Mouse (Mus musculus): ENCODE data around the gene She.

Gene She

GRCm38 (mm10) chr3:89887582-89888230, 56.5 kb downstream of the She start:
- no peak for DNase-seq

DNA sequence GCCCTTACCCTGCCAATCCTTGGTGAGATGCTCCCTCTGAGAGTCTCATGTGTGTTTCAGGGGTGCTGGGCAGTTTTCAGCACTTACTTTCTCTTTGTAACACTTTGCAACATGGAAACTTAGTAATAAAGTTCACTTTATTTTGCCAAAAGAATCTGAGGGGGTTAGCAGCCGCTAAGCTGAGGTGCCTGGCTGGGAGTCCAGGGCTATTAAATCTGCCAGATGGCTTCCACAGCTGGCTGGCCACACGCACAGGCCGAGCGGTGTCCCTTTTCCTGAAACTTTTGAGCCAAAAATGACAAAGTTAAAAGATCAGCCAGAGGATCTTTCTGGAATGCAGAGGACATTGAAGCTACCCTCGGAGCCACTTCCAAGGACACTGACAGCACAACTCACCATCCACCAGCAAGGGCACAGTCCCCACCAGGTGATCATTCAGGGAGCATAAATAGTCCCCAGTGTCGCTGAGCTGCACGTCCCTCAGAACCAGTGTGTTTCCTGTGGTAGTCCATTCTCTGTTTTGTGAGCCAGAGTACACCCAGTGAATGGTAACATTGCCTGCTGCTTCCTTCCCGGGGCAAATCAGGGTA, 58.8 kb downstream of the She start:
- DNase-seq, result no peak

DNA sequence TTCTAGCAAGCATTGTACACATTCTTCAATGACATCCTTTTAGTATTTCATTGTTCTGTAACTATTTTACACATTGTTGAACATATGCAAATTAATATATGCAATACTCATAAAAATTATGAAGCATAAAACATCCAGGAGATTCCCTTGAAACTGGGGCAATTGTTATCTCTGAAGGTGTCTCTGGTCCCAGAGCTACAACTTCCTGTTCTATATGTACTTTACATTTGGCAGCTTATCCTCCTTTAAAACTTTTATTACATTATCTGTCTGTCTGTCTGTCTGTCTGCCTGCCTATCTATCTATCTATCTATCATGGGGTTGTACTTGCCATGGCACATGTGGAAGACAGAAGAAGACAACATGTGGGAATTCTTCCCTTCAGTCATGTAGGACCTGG, 60.5 kb downstream of the She start:
- no peak for DNase-seq

- no peak for DNase-seq
These were observed 61.4 kb downstream of the She start for GRCm38 (mm10) chr3:89892517-89893106.

DNA sequence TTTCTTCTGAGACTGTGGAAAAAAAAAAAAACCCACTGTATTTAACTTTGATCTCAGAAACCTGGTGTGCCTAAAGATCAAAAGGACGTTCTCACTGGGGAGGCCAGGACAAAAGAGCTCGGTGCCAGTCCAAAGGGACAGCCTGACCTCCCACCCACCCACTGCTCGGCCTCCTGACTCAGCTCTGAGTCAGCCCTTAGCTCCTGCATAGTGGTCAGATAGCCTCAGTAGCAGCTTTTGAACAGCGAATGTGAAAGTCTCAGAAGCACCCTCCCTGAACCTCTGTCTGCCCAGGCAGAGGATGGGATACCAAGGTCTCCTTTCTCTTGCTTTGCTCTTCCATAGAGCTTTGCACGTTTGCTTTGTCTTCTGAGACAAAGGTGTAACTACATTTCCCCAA, 65.4 kb downstream of the She start:
- DNase-seq, result no peak

GRCm38 (mm10) chr3:89897204-89897796, 66.1 kb downstream of the She start:
- DNase-seq, result no peak

DNA sequence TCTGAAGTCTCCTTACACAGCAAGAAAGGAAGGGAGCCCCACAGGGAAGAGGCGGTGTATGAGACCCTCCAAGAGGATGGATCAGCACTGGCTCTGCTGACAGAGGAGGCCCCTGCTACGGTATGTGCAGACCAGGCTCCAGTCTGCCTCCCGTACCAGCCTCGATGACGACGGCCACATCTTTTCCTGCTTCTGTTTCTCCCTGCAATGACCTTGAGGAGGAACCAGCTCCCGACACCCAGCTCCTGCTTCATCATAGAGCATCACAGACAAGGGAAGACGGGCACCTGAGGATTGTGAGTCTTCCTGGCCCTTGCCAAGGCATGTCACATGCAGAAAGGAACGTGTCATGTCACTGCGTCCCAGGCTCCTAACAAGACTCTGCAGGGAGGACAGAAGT, 66.8 kb downstream of the She start:
- no peak for DNase-seq

DNA sequence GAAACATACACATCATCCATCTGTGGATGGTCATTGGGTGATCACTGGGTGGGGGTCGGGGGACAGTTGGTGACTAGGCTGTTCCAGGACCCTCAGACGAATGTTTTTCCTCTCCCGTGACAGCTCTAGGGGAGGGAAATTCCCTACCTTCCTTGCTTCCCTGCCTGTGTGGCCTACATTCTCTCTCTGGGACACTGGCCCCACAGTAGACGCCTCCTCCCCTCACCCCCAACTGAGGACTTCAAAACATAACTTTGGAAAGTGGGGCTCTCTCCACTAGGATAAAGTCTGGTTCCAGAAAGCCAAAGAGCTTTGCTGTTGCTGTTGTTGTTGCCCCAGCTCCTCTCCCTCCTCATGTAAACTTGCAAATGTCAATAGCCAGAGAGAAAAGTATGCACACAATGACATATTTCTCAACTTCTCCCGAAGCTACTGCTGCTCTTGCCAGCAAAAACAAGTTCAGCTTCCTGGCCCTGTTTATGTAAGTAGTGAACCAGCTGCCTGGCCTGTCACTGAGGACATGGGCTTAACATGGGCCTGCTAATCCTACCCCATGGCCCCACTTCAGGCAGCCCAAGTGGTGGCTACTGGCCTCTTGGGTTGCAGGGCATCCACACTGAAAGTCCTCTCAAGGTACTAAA, 67.8 kb downstream of the She start:
- peak; percentile 51 for DNase-seq

GRCm38 (mm10) chr3:89899511-89899908, 68.3 kb downstream of the She start:
- no peak for DNase-seq

GRCm38 (mm10) chr3:89907846-89908245, 76.7 kb downstream of the She start:
- DNase-seq, result no peak

All from lung, postnatal 14 days (tissue).